Mouse (Mus musculus) left cerebral cortex, adult 18-20 months (tissue): ENCODE measurements around the gene Stk32b. TPM values are rescaled to one million over a fixed set of nuclear protein-coding genes. Genes with fewer than 3 reads are reported as not detected.

Experiments used
- DNase-seq, 2 experiments: peaks; one replicate each; pipeline ENCODE4 v3.0.0; 2021 to 2022; ENCODE audit warnings: low spot score in 2 of 2, mixed read lengths in 1 of 2
- total RNA-seq, 2 experiments: library from RNA; stranded (reverse); gene quantifications; 2 replicates each; pipeline ENCODE4 v1.2.3; 2021

Stk32b gene
- total RNA-seq, 2 experiments from 2014 or later: 2.1 to 2.4 TPM

GRCm38 (mm10) chr5:37670781-37671180 lies 46.2 kb downstream of the Stk32b start:
- no peak for DNase-seq

GRCm38 (mm10) chr5:37664962-37665361 lies 52.0 kb downstream of the Stk32b start:
- no peak for DNase-seq

- DNase-seq: no peak
Observed at GRCm38 (mm10) chr5:37659177-37659576, 57.8 kb downstream of the Stk32b start.

- peak; percentile 12 to 30 for DNase-seq
Observed at GRCm38 (mm10) chr5:37657741-37658140, 59.2 kb downstream of the Stk32b start.

GRCm38 (mm10) chr5:37655208-37655607 lies 61.8 kb downstream of the Stk32b start:
- no peak for DNase-seq

- no peak for DNase-seq
Observed at GRCm38 (mm10) chr5:37650681-37651211, 66.2 kb downstream of the Stk32b start.

GRCm38 (mm10) chr5:37650089-37650601 lies 66.8 kb downstream of the Stk32b start:
- no peak for DNase-seq

- DNase-seq: no peak
Observed at GRCm38 (mm10) chr5:37644082-37644481, 72.9 kb downstream of the Stk32b start.

- peak in 1 of 2 experiments; percentile 3 for DNase-seq
Observed at GRCm38 (mm10) chr5:37642486-37642885, 74.5 kb downstream of the Stk32b start.

GRCm38 (mm10) chr5:37634791-37635190 lies 82.2 kb downstream of the Stk32b start:
- DNase-seq: no peak

GRCm38 (mm10) chr5:37627437-37628163 lies 89.4 kb downstream of the Stk32b start:
- no peak for DNase-seq

- DNase-seq: no peak
Observed at GRCm38 (mm10) chr5:37611874-37612273, 105.1 kb downstream of the Stk32b start.

GRCm38 (mm10) chr5:37599566-37599965 lies 117.4 kb downstream of the Stk32b start:
- DNase-seq: no peak

GRCm38 (mm10) chr5:37598271-37598670 lies 118.7 kb downstream of the Stk32b start:
- no peak for DNase-seq

- no peak for DNase-seq
Observed at GRCm38 (mm10) chr5:37592411-37592810, 124.6 kb downstream of the Stk32b start.

GRCm38 (mm10) chr5:37587861-37588260 lies 129.1 kb downstream of the Stk32b start:
- no peak for DNase-seq

GRCm38 (mm10) chr5:37586071-37586470 lies 130.9 kb downstream of the Stk32b start:
- DNase-seq: no peak

GRCm38 (mm10) chr5:37575427-37575826 lies 141.5 kb downstream of the Stk32b start:
- no peak for DNase-seq

GRCm38 (mm10) chr5:37557274-37557815 lies 159.6 kb downstream of the Stk32b start:
- no peak for DNase-seq

- no peak for DNase-seq
Observed at GRCm38 (mm10) chr5:37554231-37554630, 162.7 kb downstream of the Stk32b start.

GRCm38 (mm10) chr5:37551649-37552048 lies 165.3 kb downstream of the Stk32b start:
- no peak for DNase-seq

- no peak for DNase-seq
Observed at GRCm38 (mm10) chr5:37535726-37536293, 181.2 kb downstream of the Stk32b start.
